Mouse (Mus musculus) midbrain, embryonic 12.5 days (tissue): Measurements from ENCODE around the gene Gnl1. TPM values are rescaled to one million over a fixed set of nuclear protein-coding genes. Genes with fewer than 3 reads are reported as not detected.
"Not testable (repeated sequence)": the region's sequence is repeated elsewhere in the genome, so short reads cannot be mapped to it uniquely, and the experiment has no call there.

Source experiments
- ATAC-seq: fragments of 200-750 bp; cut with Nextera tagmentation; 2 replicates; pipeline ENCODE4 v1.8.0; 2017; ENCODE audit warnings: low read depth, moderate TSS enrichment, moderate library complexity; ENCODE audit not compliant: low FRiP score
- H3K27ac ChIP-seq: fragments of 300-500 bp; sonication (generic); replicated peaks from 2 replicates; pipeline ENCODE4 v1.5.1; 2016; ENCODE audit warnings: mild to moderate bottlenecking
- H3K27me3 ChIP-seq: fragments of 300-500 bp; sonication (generic); 2 replicates; pipeline ENCODE4 v1.6.1; 2016; ENCODE audit warnings: mild to moderate bottlenecking
- H3K36me3 ChIP-seq: fragments of 300-500 bp; sonication (generic); 2 replicates; pipeline ENCODE4 v1.6.1; 2016
- H3K4me1 ChIP-seq: fragments of 300-500 bp; sonication (generic); 2 replicates; pipeline ENCODE4 v1.6.1; 2016
- H3K4me2 ChIP-seq: fragments of 300-500 bp; sonication (generic); replicated peaks from 2 replicates; pipeline ENCODE4 v1.6.1; 2016; ENCODE audit warnings: mild to moderate bottlenecking, moderate library complexity
- H3K4me3 ChIP-seq: fragments of 300-500 bp; sonication (generic); 2 replicates; pipeline ENCODE4 v1.5.1; 2016; ENCODE audit warnings: mild to moderate bottlenecking
- H3K9ac ChIP-seq: fragments of 300-500 bp; sonication (generic); replicated peaks from 2 replicates; pipeline ENCODE4 v1.6.1; 2016; ENCODE audit warnings: mild to moderate bottlenecking, moderate library complexity
- H3K9me3 ChIP-seq: fragments of 300-500 bp; sonication (generic); 2 replicates; pipeline ENCODE4 v1.6.1; 2016; ENCODE audit warnings: mild to moderate bottlenecking
- WGBS: fragments of 180-500 bp; shearing (Covaris S2); methylation state at CpG from one replicate; pipeline ENCODE4 v1.1.7; 2016; 5-methylcytosine and 5-hydroxymethylcytosine counted together
- polyA plus RNA-seq: library from polyadenylated mRNA; unstranded; fragments of >200 nt; fragmentation: Nextera tagmentation; extraction: Ambion mirVana; gene quantifications from 2 replicates; pipeline ENCODE4 v1.2.1, GENCODE M21; 2016

Gnl1 gene
- polyA plus RNA-seq: 48.5 and 52.0 TPM in 2 replicates

DNA sequence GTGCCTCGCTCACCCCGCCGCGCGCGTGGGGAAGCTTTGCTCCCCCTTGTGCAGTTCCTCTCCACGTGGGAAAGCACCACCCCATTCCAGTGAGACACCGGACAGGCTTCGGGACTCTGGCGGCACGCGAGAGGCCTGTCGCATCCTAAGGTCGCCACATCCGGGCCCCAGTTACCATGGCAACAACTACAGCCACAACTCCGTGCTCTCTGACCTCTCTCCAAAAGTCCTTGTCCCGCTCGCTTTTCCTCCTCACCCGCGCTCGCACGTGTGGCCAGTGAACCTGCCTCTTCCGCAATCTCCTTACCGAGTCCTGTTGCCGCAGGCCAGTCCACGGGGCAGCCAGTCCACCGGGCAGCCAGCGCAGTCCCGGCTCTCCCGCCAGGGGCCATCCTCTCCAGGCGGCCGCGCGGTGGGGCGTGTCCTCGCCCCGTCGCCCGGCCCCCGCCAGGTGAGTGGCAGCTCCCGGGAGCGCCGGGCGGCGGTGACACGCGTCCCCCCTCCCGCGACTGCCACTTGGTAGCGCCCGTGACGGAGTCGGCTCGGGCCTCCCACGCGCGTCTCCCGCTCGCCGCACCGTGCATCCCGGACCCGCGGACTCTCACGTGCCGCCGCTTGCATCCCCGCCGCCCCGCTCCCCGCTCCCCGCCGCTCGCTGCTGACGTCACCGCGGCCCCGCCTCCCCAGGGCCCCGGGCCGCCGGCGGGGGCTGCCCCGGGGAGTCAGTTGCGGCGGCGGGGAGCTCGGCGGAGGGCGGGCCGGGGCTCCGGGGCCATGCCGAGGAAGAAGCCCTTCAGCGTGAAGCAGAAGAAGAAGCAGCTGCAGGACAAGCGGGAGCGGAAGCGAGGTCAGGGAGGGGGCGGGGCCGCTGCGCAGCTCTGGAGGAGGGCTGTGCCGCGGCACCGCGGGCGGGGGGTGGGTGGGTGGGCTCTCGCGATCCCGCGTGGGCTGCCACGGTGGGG lies at the start of gene Gnl1, which contains the start of gene Prr3:
Gene Gnl1 (plus strand): TSS at position 451 of the 962 bp plus-strand sequence.
Gene Prr3 (minus strand): TSS at position 836 of the 962 bp plus-strand sequence.
- H3K27ac ChIP-seq: peak within 1 kb of the TSS; percentile 94
- H3K9ac ChIP-seq: peak within 1 kb of the TSS; percentile 74
- WGBS: under 1% methylated on average over 96 of the region's 109 CpGs
- H3K4me2 ChIP-seq: peak within 1 kb of the TSS; percentile 84
- no peaks in the 10 kb centered on the region for H3K27me3 ChIP-seq
- peaks cover 39% of the 10 kb centered on the region for H3K36me3 ChIP-seq
- peak within 1 kb of the TSS; percentile 94 for H3K4me3 ChIP-seq
- H3K4me1 ChIP-seq: peaks cover 21% of the 10 kb centered on the region
- H3K9me3 ChIP-seq: no peaks in the 10 kb centered on the region
- ATAC-seq: peak; percentile 82

GRCm38 (mm10) chr17:35930627-35931026 lies 49.0 kb upstream of the Gnl1 start:
- WGBS: 93% methylated on average over 12 of the region's 12 CpGs
- ATAC-seq: no peak

GRCm38 (mm10) chr17:35932608-35933007 lies 47.0 kb upstream of the Gnl1 start:
- no peaks in the 10 kb centered on the region for H3K27me3 ChIP-seq
- H3K9ac ChIP-seq: no peak overlapping the region
- H3K4me3 ChIP-seq: no peak overlapping the region
- H3K27ac ChIP-seq: no peak overlapping the region
- H3K4me1 ChIP-seq: no peaks in the 10 kb centered on the region
- peaks cover 36% of the 10 kb centered on the region for H3K36me3 ChIP-seq
- WGBS: 96% methylated on average over 4 of the region's 4 CpGs
- no peak for ATAC-seq
- no peaks in the 10 kb centered on the region for H3K9me3 ChIP-seq
- no peak overlapping the region for H3K4me2 ChIP-seq

More at GRCm38 (mm10) chr17:35930627-35931026, 49.0 kb upstream of the Gnl1 start:
- H3K9ac ChIP-seq: no peak overlapping the region
- H3K4me2 ChIP-seq: no peak overlapping the region
- peaks cover 54% of the 10 kb centered on the region for H3K36me3 ChIP-seq
- no peaks in the 10 kb centered on the region for H3K27me3 ChIP-seq
- no peak overlapping the region for H3K27ac ChIP-seq
- no peaks in the 10 kb centered on the region for H3K4me1 ChIP-seq
- H3K4me3 ChIP-seq: no peak overlapping the region
- no peaks in the 10 kb centered on the region for H3K9me3 ChIP-seq

- H3K27ac ChIP-seq, H3K4me2 ChIP-seq, H3K27me3 ChIP-seq, H3K36me3 ChIP-seq, ATAC-seq, H3K4me1 ChIP-seq, H3K4me3 ChIP-seq, H3K9ac ChIP-seq, H3K9me3 ChIP-seq: not testable (repeated sequence)
- WGBS: 90% methylated on average over 14 of the region's 14 CpGs
Measured at GRCm38 (mm10) chr17:35935763-35936162, 43.9 kb upstream of the Gnl1 start.

DNA sequence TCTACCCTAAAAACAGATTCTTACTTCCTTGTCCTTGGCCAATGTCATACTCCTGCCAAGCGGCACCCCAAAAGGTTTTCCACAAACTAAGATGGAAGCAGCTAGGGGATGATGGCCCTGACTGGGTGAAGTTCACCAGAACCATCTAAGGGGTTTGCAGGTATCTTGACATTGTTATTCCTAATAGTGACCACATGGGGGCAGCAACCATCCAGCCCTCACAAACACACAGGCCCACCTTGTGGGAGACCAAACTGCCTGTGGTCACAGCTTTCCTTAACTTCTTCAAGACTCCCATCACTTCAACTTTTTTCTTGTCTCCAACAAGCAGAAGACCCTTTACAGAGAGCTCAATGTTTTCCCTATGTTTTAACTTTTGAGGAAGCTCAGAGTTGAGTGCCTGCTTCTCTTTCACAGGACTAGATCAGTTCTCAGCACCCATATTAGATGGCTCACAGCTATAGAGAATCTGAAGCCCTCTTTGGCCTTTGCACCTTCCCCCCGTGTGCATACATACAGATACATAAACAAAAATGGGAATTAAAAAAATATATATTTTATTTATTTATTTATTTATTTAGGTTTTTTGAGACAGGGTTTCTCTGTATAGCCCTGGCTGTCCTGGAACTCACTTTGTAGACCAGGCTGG lies 41.8 kb upstream of the Gnl1 start:
- H3K36me3 ChIP-seq: no peaks in the 10 kb centered on the region
- no peaks in the 10 kb centered on the region for H3K4me1 ChIP-seq
- H3K9ac ChIP-seq: no peak overlapping the region
- 40% methylated on average over 2 of the region's 2 CpGs for WGBS
- H3K9me3 ChIP-seq: no peaks in the 10 kb centered on the region
- no peak overlapping the region for H3K4me3 ChIP-seq
- no peak overlapping the region for H3K4me2 ChIP-seq
- peak; percentile 54; the same call in 1 of the 2 replicates for ATAC-seq
- no peak overlapping the region for H3K27ac ChIP-seq
- no peaks in the 10 kb centered on the region for H3K27me3 ChIP-seq

DNA sequence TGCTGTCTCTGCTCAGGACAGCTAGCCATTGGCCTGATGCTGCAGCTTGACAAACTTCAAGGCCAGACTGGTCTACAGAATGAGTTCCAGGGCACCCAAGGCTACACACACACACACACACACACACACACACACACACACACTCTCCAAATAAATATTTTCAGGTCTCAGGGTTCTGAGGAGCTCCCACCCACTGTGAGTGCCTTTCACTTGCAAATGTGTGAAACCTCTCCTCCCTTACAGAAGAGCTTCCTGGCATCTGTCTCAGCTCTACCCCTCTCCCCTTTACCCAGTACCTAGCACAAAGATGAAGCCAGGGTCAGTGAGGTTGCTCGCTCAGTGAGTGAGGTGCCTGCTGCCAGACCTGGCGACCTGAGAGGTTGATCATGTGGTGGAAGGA lies 40.5 kb upstream of the Gnl1 start:
- no peak overlapping the region for H3K4me2 ChIP-seq
- no peaks in the 10 kb centered on the region for H3K27me3 ChIP-seq
- no peaks in the 10 kb centered on the region for H3K9me3 ChIP-seq
- no peak overlapping the region for H3K4me3 ChIP-seq
- H3K27ac ChIP-seq: no peak overlapping the region
- ATAC-seq: no peak
- 51% methylated on average over 2 of the region's 2 CpGs for WGBS
- H3K36me3 ChIP-seq: no peaks in the 10 kb centered on the region
- no peaks in the 10 kb centered on the region for H3K4me1 ChIP-seq
- no peak overlapping the region for H3K9ac ChIP-seq

GRCm38 (mm10) chr17:35939941-35940340 lies 39.7 kb upstream of the Gnl1 start:
- Histone ChIP-seq H3K27me3 (no peaks in the 10 kb centered on the region), H3K4me2 (no peak overlapping the region), H3K4me3 (no peak overlapping the region), H3K36me3 (no peaks in the 10 kb centered on the region), H3K9ac (no peak overlapping the region), H3K27ac (no peak overlapping the region), H3K4me1 (no peaks in the 10 kb centered on the region), H3K9me3 (no peaks in the 10 kb centered on the region)
- 44% methylated on average over 1 of the region's 1 CpGs for WGBS
- ATAC-seq: no peak

DNA sequence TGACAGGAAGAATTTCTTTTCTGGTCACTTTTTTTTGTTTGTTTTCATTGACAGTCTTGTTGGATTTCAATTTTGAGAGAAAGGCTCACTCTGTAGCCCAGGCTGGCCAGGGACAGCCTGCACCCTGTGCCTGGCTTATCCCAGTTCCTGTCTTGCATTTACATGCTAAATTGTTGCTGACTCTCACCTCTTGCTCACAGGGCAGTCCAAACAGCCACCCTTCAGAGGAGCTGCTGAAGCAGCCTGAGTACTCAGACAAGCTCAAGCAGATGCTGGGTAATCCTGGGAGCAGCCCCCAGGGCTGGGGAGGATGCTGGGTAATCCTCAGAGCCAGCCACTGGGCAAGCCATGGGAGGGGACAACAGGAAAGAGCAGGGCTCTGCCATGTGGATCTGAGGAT lies 28.7 kb upstream of the Gnl1 start:
- H3K27ac ChIP-seq, H3K9ac ChIP-seq, H3K4me3 ChIP-seq, H3K4me1 ChIP-seq, H3K27me3 ChIP-seq, ATAC-seq, H3K9me3 ChIP-seq, H3K4me2 ChIP-seq: not testable (repeated sequence)
- H3K36me3 ChIP-seq: peaks cover 13% of the 10 kb centered on the region

- not testable (repeated sequence) for H3K27ac ChIP-seq
Measured at GRCm38 (mm10) chr17:35952559-35952958, 27.1 kb upstream of the Gnl1 start.

DNA sequence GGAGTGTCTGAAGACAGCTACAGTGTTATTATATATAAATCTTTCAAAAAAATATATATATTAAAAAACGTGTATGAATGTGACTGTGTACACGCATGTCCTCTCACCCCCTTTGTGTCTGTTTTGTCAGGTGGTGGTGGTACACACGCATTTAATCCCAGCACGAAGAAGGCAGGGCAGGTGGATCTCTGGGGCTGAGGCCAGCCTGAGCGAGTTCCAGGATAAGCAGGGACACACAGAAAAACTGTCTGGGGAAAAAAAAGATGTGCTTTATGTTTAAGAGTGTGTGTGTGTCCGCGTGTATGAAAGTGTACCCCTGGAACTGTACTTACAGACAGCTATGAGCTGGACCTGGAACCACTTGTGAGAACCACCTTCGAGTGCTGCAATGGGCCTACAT lies 25.0 kb upstream of the Gnl1 start:
- ATAC-seq: no peak
- H3K9ac ChIP-seq: no peak overlapping the region
- H3K4me1 ChIP-seq: no peaks in the 10 kb centered on the region
- H3K9me3 ChIP-seq: no peaks in the 10 kb centered on the region
- H3K4me2 ChIP-seq: no peak overlapping the region
- WGBS: 84% methylated on average over 8 of the region's 8 CpGs
- H3K4me3 ChIP-seq: no peak overlapping the region
- no peaks in the 10 kb centered on the region for H3K27me3 ChIP-seq
- H3K36me3 ChIP-seq: peaks cover 50% of the 10 kb centered on the region
- H3K27ac ChIP-seq: no peak overlapping the region

More at GRCm38 (mm10) chr17:35952559-35952958, 27.1 kb upstream of the Gnl1 start:
- not testable (repeated sequence) for H3K9me3 ChIP-seq, H3K4me3 ChIP-seq, ATAC-seq, H3K9ac ChIP-seq, H3K4me1 ChIP-seq, H3K4me2 ChIP-seq, H3K27me3 ChIP-seq
- 93% methylated on average over 3 of the region's 3 CpGs for WGBS
- peaks cover 29% of the 10 kb centered on the region for H3K36me3 ChIP-seq

- Histone ChIP-seq H3K4me1 (no peaks in the 10 kb centered on the region), H3K9me3 (no peaks in the 10 kb centered on the region), H3K4me2 (no peak overlapping the region), H3K27ac (no peak overlapping the region), H3K27me3 (no peaks in the 10 kb centered on the region), H3K9ac (no peak overlapping the region), H3K36me3 (peaks cover 90% of the 10 kb centered on the region), H3K4me3 (no peak overlapping the region)
- WGBS: 94% methylated on average over 15 of the region's 15 CpGs
- ATAC-seq: no peak
Measured at GRCm38 (mm10) chr17:35958533-35959223, 21.0 kb upstream of the Gnl1 start.

DNA sequence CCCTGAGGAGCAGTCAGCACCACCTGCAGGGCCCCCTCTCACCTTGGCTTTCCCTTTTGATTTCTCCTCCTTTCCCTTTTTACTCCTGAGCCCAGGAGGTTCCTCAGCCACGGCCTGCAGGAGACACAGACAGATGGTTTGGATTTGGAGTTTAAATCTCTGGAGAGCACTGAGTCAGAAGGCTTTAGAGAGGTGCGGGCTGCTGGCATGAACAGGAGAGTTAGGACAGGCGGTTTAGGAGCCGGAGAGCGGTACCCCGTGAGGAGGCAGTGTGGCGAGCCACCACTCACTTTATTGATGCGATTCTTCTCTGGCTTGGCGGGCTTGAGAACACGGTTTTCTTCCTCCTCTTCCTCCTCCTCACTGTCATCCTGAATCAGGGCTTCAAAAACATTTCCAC lies 16.4 kb upstream of the Gnl1 start:
- H3K9me3 ChIP-seq: no peaks in the 10 kb centered on the region
- 95% methylated on average over 10 of the region's 10 CpGs for WGBS
- no peaks in the 10 kb centered on the region for H3K27me3 ChIP-seq
- no peak overlapping the region for H3K4me2 ChIP-seq
- ATAC-seq: no peak
- no peak overlapping the region for H3K9ac ChIP-seq
- H3K4me1 ChIP-seq: peaks cover 2% of the 10 kb centered on the region; the same call in 1 of the 2 replicates
- no peak overlapping the region for H3K4me3 ChIP-seq
- no peak overlapping the region for H3K27ac ChIP-seq
- H3K36me3 ChIP-seq: peaks cover 79% of the 10 kb centered on the region
